Mouse (Mus musculus) lung, adult 2 months (tissue): ENCODE measurements at regions not wholly inside any gene's neighbourhood (a gene's known extent, or its start where the extent isn't known, plus 50 kb on each side); places are given as distances from the start of the nearest gene placed in this dataset.
A peak's percentile ranks its signal among the peaks of the same experiment; 100 is the strongest.

Source experiments
- DNase-seq: peaks from one replicate; pipeline ENCODE4 v3.0.0; 2022
- H3K4me1 ChIP-seq: fragments of 200-500 bp; 2 replicates; pipeline ENCODE4 v1.6.1; 2011; ENCODE audit warnings: low read length; ENCODE audit not compliant: control insufficient read depth, insufficient read depth
- H3K4me3 ChIP-seq: fragments of 200-500 bp; replicated peaks from 2 replicates; pipeline ENCODE3; 2011; ENCODE audit warnings: low read depth, mild to moderate bottlenecking, control low read depth, low read length; ENCODE audit errors: extremely low read depth
- CTCF ChIP-seq: fragments of 200-500 bp; IDR thresholded peaks from 2 replicates; pipeline ENCODE4 v1.5.1; 2011; ENCODE audit warnings: mild to moderate bottlenecking, low read length, control low read depth; ENCODE audit not compliant: insufficient read depth
- POLR2A ChIP-seq: fragments of 200-500 bp; IDR thresholded peaks from 2 replicates; pipeline ENCODE4 v1.6.1; 2011; ENCODE audit warnings: low read depth, mild to moderate bottlenecking, control low read depth, low read length, borderline replicate concordance; ENCODE audit errors: extremely low read depth
- WGBS: fragments of 180-500 bp; shearing (Covaris S2); methylation state at CpG from one replicate; pipeline ENCODE4 v1.1.7; 2018; 5-methylcytosine and 5-hydroxymethylcytosine counted together

DNA sequence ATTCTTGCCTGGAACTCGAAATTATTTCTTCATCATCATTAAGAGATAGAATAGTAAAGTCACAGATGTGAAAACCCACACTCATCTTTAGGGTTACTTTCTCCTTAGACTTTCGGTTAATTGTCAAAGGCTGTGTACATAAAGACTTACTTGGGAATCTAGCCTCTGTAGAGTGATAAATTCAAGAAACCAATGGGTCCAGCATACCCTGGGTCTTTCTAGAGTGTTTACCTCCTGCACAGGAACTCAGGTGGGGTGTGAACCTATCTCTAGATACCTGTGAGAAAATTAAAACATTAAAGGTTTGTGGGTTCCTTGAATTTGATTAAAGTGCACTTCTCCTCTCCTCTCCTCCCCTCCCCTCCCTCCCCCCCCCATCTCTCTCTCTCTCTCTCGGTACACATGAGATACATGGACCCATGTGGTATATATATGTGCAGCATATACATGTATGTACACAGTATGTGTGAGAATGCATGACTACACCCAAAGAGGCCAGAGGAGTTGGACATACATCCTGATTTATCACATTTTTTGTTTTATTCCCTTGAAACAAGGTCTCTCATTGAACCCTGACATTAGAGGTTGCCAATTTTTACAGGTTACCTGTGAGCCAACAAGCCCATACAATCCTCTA, 122.8 kb upstream of the Cypt12 start:
- TF ChIP-seq CTCF, result no peak
- TF ChIP-seq POLR2A, result no peak
- WGBS, result 41% methylated on average over 3 of the region's 3 CpGs

DNA sequence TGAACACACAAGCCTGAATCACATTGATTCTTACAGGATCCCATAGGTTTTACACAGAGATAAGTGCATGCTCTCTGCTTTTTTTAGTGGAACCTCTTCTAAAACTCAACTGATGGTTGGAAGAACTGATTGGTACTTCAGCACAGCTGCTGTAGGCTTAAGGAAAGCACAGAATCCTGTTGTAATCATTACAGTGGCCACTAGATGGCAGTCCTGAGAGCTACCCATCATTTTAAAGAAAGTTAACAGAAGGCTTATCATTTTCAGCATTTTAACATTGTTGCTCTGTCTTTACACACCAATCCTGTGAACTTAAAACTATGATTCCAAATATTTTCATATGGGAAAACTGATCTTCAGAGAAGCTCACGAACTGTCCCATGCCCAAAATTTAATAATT, 113.5 kb upstream of the Cypt12 start:
- 22% methylated on average over 1 of the region's 1 CpGs for WGBS
- TF ChIP-seq POLR2A (no peak), CTCF (peak; percentile 24; the same call in 1 of the 2 replicates)
- peak; percentile 9 for DNase-seq
- H3K4me1 ChIP-seq, result no peaks in the 10 kb centered on the region
- no peak overlapping the region for H3K4me3 ChIP-seq

More for the DNA sequence above, 122.8 kb upstream of the Cypt12 start:
- Histone ChIP-seq H3K4me3 (no peak overlapping the region), H3K4me1 (no peaks in the 10 kb centered on the region)
- DNase-seq, result no peak

DNA sequence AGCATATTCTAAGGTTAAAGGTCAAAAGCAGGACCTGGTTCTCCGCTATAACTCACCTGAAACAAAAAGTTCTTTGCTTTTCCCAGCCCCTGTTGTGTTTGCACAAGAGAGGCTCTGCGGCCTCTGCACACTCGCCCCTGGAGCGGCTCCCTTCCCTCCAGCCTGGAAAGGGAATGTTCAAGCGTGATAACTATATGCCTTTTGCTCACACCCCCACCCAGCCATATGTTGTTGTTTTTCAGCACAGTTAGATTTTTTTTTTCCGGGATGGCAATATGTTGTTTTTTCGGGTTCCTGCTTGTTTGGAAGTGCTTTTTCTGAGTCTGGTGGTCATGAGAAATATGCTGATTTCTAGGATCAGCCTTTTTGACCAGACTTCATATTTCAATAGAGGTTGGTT, 100.6 kb upstream of the Cypt12 start:
- no peaks in the 10 kb centered on the region for H3K4me1 ChIP-seq
- DNase-seq, result no peak
- no peak for TF ChIP-seq POLR2A
- TF ChIP-seq CTCF, result no peak
- 64% methylated on average over 7 of the region's 7 CpGs for WGBS
- H3K4me3 ChIP-seq, result no peak overlapping the region

DNA sequence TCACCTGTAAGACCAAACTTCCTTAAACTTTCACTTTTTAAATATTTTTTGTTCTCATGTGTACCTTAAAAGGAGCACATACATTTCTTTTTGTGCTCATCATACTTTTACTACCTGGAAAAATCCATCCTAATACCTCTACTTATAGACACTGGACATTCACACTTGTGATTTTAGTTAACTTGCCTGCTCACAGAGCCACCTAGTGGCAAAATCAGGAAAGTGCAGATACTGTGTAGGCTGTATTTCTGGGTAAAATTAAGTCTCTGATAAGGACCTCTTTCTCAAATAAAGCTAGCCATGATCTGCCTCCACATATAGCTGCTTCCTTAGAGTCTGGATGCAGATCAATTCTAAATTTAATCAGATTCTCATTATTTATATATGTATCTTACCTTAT, 100.0 kb upstream of the Cypt12 start:
- DNase-seq, result no peak
- Histone ChIP-seq H3K4me3 (no peak overlapping the region), H3K4me1 (no peaks in the 10 kb centered on the region)
- no peak for TF ChIP-seq POLR2A
- 0 out of 2 replicates have a peak, but pooled peaks have one; percentile 29 for TF ChIP-seq CTCF

DNA sequence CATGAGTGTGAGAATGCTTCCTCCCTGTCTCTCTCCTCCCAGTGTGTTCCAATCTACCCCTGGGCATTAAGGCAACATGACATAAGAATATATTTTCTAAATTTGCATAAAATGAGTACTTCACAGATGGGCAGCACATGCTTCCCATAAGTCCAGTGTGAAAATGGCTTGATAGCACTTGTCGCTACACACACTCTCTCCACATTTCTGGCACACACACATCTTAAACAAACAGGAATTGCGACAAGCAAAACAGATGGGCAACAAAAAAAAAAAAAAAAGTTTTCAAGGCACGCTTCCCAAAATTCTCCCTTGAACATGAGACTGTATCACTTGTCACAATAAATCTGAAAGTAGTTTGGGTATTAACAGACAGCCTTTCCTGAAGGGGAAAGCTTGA, 85.8 kb upstream of the Cypt12 start:
- 57% methylated on average over 3 of the region's 3 CpGs for WGBS
- H3K4me3 ChIP-seq, result no peak overlapping the region
- H3K4me1 ChIP-seq, result no peaks in the 10 kb centered on the region
- TF ChIP-seq CTCF (no peak), POLR2A (no peak)
- no peak for DNase-seq

DNA sequence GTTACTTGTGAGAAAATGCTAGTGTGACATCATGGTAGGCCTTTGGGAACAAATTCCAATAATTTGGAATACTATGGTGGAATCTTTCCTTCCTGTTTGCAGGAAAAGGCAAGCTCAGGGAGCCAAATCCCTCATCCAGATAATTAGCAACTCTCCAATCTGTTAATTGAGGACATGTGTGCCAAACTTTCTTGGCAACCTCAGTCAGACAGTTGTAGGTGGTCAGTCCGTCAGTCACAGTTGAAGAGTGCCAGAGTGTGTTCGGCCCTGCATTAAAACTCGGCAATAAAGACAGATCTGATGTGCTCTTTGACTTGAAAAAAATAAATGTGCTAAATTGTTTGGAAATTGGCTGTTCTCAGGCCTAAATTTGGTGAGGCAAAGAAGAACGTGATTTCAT, 83.1 kb upstream of the Cypt12 start:
- no peak for DNase-seq
- TF ChIP-seq POLR2A, result no peak
- TF ChIP-seq CTCF, result no peak
- WGBS, result 60% methylated on average over 4 of the region's 4 CpGs
- H3K4me3 ChIP-seq, result no peak overlapping the region
- H3K4me1 ChIP-seq, result no peaks in the 10 kb centered on the region

DNA sequence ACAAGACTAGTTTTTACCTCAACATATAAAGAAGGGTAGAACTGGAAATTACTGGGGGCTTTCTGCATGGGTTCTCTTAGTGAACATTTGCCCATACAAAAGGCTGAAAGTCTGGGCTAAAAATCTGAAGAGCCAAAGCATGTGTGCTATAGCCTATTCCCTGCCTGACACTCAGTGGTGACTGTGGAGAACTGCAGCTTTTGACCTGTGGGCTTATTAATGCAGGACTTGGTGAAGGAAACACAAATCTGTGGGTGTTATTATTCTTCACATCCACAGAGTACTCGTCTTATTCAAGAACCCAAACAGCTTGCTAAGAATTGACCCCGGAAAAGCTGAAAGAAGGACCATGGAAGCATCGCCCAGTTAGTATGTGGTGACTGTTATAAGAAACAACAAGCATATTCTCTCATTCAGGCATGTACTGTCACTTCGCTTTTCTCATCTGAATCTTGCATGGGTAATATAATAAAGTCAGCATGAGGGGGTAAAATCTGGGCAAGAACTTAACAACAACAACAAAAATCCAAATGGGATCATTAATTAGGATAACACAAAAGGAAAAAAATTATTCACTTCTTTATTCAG, 77.2 kb upstream of the Cypt12 start:
- no peak for DNase-seq
- TF ChIP-seq POLR2A, result no peak
- TF ChIP-seq CTCF, result no peak
- WGBS, result 47% methylated on average over 4 of the region's 4 CpGs
- Histone ChIP-seq H3K4me1 (no peaks in the 10 kb centered on the region), H3K4me3 (no peak overlapping the region)

DNA sequence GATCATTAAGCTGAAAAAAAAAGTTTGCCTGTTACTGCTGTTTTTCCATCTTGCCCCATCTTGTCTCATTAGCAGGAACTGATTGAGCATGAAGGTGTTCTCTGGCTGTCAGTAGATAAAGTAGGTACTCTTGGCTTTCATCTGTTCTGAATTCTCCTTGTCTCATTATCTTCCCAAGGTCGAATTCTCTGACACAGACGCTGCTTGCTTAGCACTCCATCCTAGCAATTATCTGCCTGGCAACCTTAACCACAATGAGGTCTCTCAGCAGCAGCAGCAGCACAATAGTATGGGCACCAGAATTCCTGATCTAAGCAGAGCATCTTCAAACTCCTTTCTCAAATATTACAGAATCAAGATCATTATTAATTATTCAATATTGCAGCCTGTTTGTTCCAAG, 52.3 kb upstream of the Cypt12 start:
- DNase-seq, result no peak
- TF ChIP-seq CTCF, result no peak
- no peak for TF ChIP-seq POLR2A
- Histone ChIP-seq H3K4me3 (no peak overlapping the region), H3K4me1 (no peaks in the 10 kb centered on the region)
- WGBS, result 26% methylated on average over 2 of the region's 2 CpGs

DNA sequence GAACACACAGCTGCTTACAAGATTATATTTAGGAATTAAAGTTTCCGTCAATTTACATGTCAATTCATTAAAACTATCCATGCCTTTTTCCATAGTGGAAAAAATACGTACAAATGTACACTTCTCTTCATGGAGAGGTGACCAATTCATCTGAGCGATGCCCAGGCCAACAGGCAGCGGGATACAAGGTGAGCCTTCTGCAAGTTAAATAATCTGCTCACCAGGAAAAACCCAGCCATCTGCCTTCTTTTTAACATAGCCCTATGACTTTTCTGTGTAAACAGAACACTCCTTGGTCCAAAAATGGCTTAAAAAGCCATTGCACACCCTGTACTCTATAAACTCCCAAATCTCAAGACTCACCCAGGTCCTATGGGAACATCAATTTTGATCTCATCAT, 51.5 kb upstream of the Cypt12 start:
- 81% methylated on average over 4 of the region's 4 CpGs for WGBS
- TF ChIP-seq CTCF (no peak), POLR2A (no peak)
- Histone ChIP-seq H3K4me1 (no peaks in the 10 kb centered on the region), H3K4me3 (no peak overlapping the region)
- DNase-seq, result no peak
